In the genomic region with DNA sequence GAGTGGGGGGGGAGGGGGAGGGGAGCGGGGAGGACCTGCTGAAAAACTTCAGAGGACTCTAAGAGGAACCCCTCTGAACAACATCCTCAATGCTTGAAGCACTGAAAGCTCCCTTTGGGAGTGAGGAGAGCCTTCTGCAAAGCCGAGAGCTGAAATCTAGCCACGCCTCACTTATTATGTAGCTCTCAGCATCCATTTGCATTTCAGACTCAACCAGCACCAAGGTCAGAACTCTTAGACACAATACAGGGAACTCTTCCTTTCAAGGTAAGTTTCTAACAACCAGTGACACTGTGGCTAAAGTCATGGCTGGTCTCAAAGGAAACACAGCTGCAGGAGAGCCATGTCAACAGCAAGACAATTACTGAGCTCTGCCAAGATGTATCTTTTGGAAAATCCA, we compare ENCODE assay signal across 23 mouse cellular contexts.
"Had no signal": no experiment of that assay in that cellular context is flagged by ENCODE, and none has a peak within 500 bp of the region (broad histone marks: within the 10 kb centered on the region; RNA-seq: fewer than 3 reads in every experiment).

No protein-coding gene starts in this region.

- H3K9me3 ChIP-seq: heart, embryonic 12.5 days; hindbrain, embryonic 13.5 days; hindbrain, embryonic 15.5 days; kidney, embryonic 15.5 days; limb, embryonic 10.5 days; limb, embryonic 12.5 days; liver, embryonic 13.5 days; liver, embryonic 15.5 days had no signal

- H3K27me3 ChIP-seq: heart, embryonic 12.5 days; hindbrain, embryonic 13.5 days; hindbrain, embryonic 15.5 days; kidney, embryonic 15.5 days; limb, embryonic 12.5 days; liver, embryonic 13.5 days; liver, embryonic 15.5 days had no signal

- H3K27ac ChIP-seq: hindbrain, embryonic 13.5 days; hindbrain, embryonic 15.5 days; hindbrain, postnatal 0 days; kidney, embryonic 15.5 days; kidney, postnatal 0 days; left cerebral cortex, adult 2 months; limb, embryonic 10.5 days; limb, embryonic 12.5 days; liver, embryonic 13.5 days; liver, embryonic 15.5 days had no signal

- DNase-seq: gastrocnemius, postnatal 14 days; gastrocnemius, postnatal 36 days; heart, adult 18-20 months; heart, postnatal 10 days; heart, postnatal 36 days; kidney, adult 11 months; kidney, adult 2 months; kidney, adult 9 months; kidney, postnatal 14 days; kidney, postnatal 36 days; layer of hippocampus, adult 9-11 months; liver; liver, embryonic 13.5 days had no signal

- H3K4me3 ChIP-seq: heart, embryonic 12.5 days; hindbrain, embryonic 13.5 days; hindbrain, embryonic 15.5 days; kidney, embryonic 15.5 days; left cerebral cortex, adult 2 months; limb, embryonic 10.5 days; limb, embryonic 12.5 days; liver, embryonic 13.5 days; liver, embryonic 15.5 days had no signal

- H3K36me3 ChIP-seq: hindbrain, embryonic 15.5 days had no signal

- H3K4me1 ChIP-seq: hindbrain, embryonic 15.5 days; kidney, embryonic 15.5 days; limb, embryonic 10.5 days; limb, embryonic 12.5 days; liver, embryonic 13.5 days; liver, embryonic 15.5 days had no signal

- H3K9ac ChIP-seq: heart, embryonic 12.5 days; hindbrain, embryonic 13.5 days; hindbrain, embryonic 15.5 days; kidney, embryonic 15.5 days; limb, embryonic 12.5 days; liver, embryonic 13.5 days; liver, embryonic 15.5 days had no signal
